Comparison of ENCODE assay signal across 10 mouse cellular contexts in the genomic region with DNA sequence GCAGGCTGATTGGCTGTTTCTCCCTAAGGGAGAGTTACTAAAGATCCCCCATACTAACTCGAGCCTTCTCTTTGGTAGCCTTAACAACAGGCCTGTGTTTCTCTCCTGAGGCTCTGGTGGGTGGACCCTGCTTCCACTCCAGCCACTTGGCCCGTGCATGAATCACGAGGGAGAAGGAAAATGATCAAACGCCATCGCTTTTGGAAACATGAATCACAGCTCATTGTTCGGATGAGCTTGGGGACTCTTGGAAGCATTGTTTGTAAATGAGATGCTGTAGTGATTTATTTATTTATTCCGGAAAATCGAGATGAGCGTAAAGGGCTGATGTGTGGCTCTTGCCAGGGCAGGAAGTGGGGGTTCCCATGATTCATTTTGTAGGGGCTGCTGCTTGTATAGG. TPM values are rescaled to one million over a fixed set of nuclear protein-coding genes. Genes with fewer than 3 reads are reported as not detected.
DNase-seq lines count a peak whose midpoint lies in the region; ATAC-seq and TF ChIP-seq lines count a peak whose summit lies in the region.
"Had no signal": no experiment of that assay in that cellular context is flagged by ENCODE, and none has a peak within 500 bp of the region (broad histone marks: within the 10 kb centered on the region; RNA-seq: fewer than 3 reads in every experiment).

No protein-coding gene starts in this region.

- no peaks in the 10 kb centered on the region for H3K36me3 ChIP-seq in intestine, embryonic 16.5 days (ENCODE audit: control insufficient read depth, insufficient read depth, low read length)
- H3K36me3 ChIP-seq in intestine, postnatal 0 days (ENCODE audit: control insufficient read depth, insufficient read depth) = no peaks in the 10 kb centered on the region
- no peaks in the 10 kb centered on the region for H3K36me3 ChIP-seq in heart, embryonic 15.5 days
- H3K36me3 ChIP-seq in midbrain, embryonic 16.5 days (ENCODE audit: control insufficient read depth, insufficient read depth, low read length) = no peaks in the 10 kb centered on the region

- 0 out of 2 replicates have a peak overlapping the region, but pooled peaks have one; percentile 19 for H3K9ac ChIP-seq in intestine, embryonic 16.5 days (ENCODE audit: low read depth, low read length)
- no peak overlapping the region for H3K9ac ChIP-seq in intestine, postnatal 0 days (ENCODE audit: low read depth, low read length)
- H3K9ac ChIP-seq in heart, embryonic 15.5 days = no peak overlapping the region
- no peak overlapping the region for H3K9ac ChIP-seq in midbrain, embryonic 16.5 days (ENCODE audit: low read depth, low read length)

- 62% methylated on average over 9 of the region's 9 CpGs for WGBS in intestine, embryonic 16.5 days
- WGBS in intestine, postnatal 0 days = 62% methylated on average over 9 of the region's 9 CpGs
- 60% methylated on average over 9 of the region's 9 CpGs for WGBS in heart, embryonic 15.5 days
- WGBS in midbrain, embryonic 16.5 days = 73% methylated on average over 9 of the region's 9 CpGs

- H3K4me3 ChIP-seq in intestine, embryonic 16.5 days (ENCODE audit: low read length) = no peak overlapping the region
- H3K4me3 ChIP-seq in intestine, postnatal 0 days (ENCODE audit: low read depth, low read length) = no peak overlapping the region
- H3K4me3 ChIP-seq in heart, embryonic 15.5 days = no peak overlapping the region
- no peak overlapping the region for H3K4me3 ChIP-seq in midbrain, embryonic 16.5 days (ENCODE audit: low read depth, low read length)

- DNase-seq in adrenal gland, postnatal 25 days = peak; percentile 38
- peak; percentile 38 for DNase-seq in layer of hippocampus, adult 9-10 months (ENCODE audit: low spot score)
- no peak for DNase-seq in urinary bladder, adult 2 months (ENCODE audit: low spot score)
- DNase-seq: cerebellum, adult 9-11 months; thymus, adult 2 months had no signal

- TF ChIP-seq CTCF in intestine, postnatal 0 days (IDR thresholded peaks at IDR 0.05; ENCODE audit: low read depth) = no peak

- no peak overlapping the region for H3K4me2 ChIP-seq in intestine, embryonic 16.5 days (ENCODE audit: low read depth, low read length)
- H3K4me2 ChIP-seq in intestine, postnatal 0 days (replicated peaks; ENCODE audit: low read depth) = no peak overlapping the region
- H3K4me2 ChIP-seq in heart, embryonic 15.5 days = 0 out of 2 replicates have a peak overlapping the region, but pooled peaks have one; percentile 0
- H3K4me2 ChIP-seq in midbrain, embryonic 16.5 days (ENCODE audit: low read length) = no peak overlapping the region

- no peak overlapping the region; the same call in 1 of the 2 replicates for H3K27ac ChIP-seq in intestine, embryonic 16.5 days (ENCODE audit: low read length)
- H3K27ac ChIP-seq in intestine, postnatal 0 days (ENCODE audit: low read depth, low read length) = no peak overlapping the region
- no peak overlapping the region for H3K27ac ChIP-seq in heart, embryonic 15.5 days
- no peak overlapping the region for H3K27ac ChIP-seq in midbrain, embryonic 16.5 days (ENCODE audit: low read length)
- H3K27ac ChIP-seq: macrophage had no signal

- no peaks in the 10 kb centered on the region for H3K27me3 ChIP-seq in intestine, embryonic 16.5 days (replicated peaks; ENCODE audit: control insufficient read depth, insufficient read depth, low read length)
- H3K27me3 ChIP-seq in intestine, postnatal 0 days (replicated peaks; ENCODE audit: control insufficient read depth, insufficient read depth, low read length) = no peaks in the 10 kb centered on the region
- H3K27me3 ChIP-seq in heart, embryonic 15.5 days = no peaks in the 10 kb centered on the region
- peaks cover 14% of the 10 kb centered on the region for H3K27me3 ChIP-seq in midbrain, embryonic 16.5 days (ENCODE audit: control insufficient read depth, insufficient read depth, low read depth, low read length)

- no peak for ATAC-seq in intestine, embryonic 16.5 days
- ATAC-seq in intestine, postnatal 0 days = no peak
- ATAC-seq in heart, embryonic 15.5 days (replicated peaks; ENCODE audit: insufficient number of reproducible peaks, insufficient read depth, low FRiP score, low read depth) = no peak
- ATAC-seq in midbrain, embryonic 16.5 days = no peak

- H3K4me1 ChIP-seq in intestine, embryonic 16.5 days (ENCODE audit: control insufficient read depth, insufficient read depth, low read length) = peaks cover 37% of the 10 kb centered on the region
- H3K4me1 ChIP-seq in intestine, postnatal 0 days (replicated peaks; ENCODE audit: control insufficient read depth, insufficient read depth, low read length) = peaks cover 9% of the 10 kb centered on the region; the same call in 1 of the 2 replicates
- peaks cover 41% of the 10 kb centered on the region for H3K4me1 ChIP-seq in heart, embryonic 15.5 days (replicated peaks)
- peaks cover 7% of the 10 kb centered on the region for H3K4me1 ChIP-seq in midbrain, embryonic 16.5 days (ENCODE audit: control insufficient read depth, insufficient read depth, low read length)

- H3K9me3 ChIP-seq in intestine, embryonic 16.5 days (ENCODE audit: control insufficient read depth, low read length) = no peaks in the 10 kb centered on the region
- no peaks in the 10 kb centered on the region for H3K9me3 ChIP-seq in intestine, postnatal 0 days (ENCODE audit: control insufficient read depth)
- no peaks in the 10 kb centered on the region for H3K9me3 ChIP-seq in heart, embryonic 15.5 days (replicated peaks)
- no peaks in the 10 kb centered on the region for H3K9me3 ChIP-seq in midbrain, embryonic 16.5 days (replicated peaks; ENCODE audit: control insufficient read depth, low read length, poor library complexity, severe bottlenecking)

RNA-seq across cellular contexts. Expression of gene Dock1, which starts 3.5 kb away (rescaled TPM):
- 21.9 and 23.1 TPM in 2 replicates for polyA plus RNA-seq in intestine, embryonic 16.5 days (2015; fragmentation: Nextera tagmentation; extraction: Ambion mirVana)
- 8.7 and 9.7 TPM in 2 replicates for polyA plus RNA-seq in intestine, postnatal 0 days (2015; fragmentation: Nextera tagmentation; extraction: Ambion mirVana)
- 182 and 201 TPM in 2 replicates for total RNA-seq in adrenal gland, postnatal 25 days (2021)
- polyA plus RNA-seq in heart, embryonic 15.5 days (2015; fragmentation: Nextera tagmentation; extraction: Ambion mirVana) = 18.3 and 21.4 TPM in 2 replicates
- polyA plus RNA-seq in midbrain, embryonic 16.5 days (2015; fragmentation: Nextera tagmentation; extraction: Ambion mirVana) = 5.5 and 6.9 TPM in 2 replicates
- 16.7 and 21.9 TPM in 2 replicates for polyA plus RNA-seq in urinary bladder, adult 2 months (2012; rRNA removed)
